Mouse (Mus musculus) embryonic facial prominence, embryonic 10.5 days (tissue): ENCODE data around the gene Vtcn1. TPM values are rescaled to one million over a fixed set of nuclear protein-coding genes. Genes with fewer than 3 reads are reported as not detected.

ENCODE experiments used
- DNase-seq: peaks from one replicate; pipeline ENCODE4 v3.0.0-alpha.2; 2017; ENCODE audit warnings: low spot score
- H3K27ac ChIP-seq: fragments of 300-500 bp; sonication (generic); replicated peaks from 2 replicates; pipeline ENCODE4 v1.5.1; 2016; ENCODE audit warnings: mild to moderate bottlenecking
- H3K27me3 ChIP-seq: fragments of 300-500 bp; sonication (generic); replicated peaks from 2 replicates; pipeline ENCODE4 v1.6.1; 2016; ENCODE audit warnings: low read depth, mild to moderate bottlenecking; ENCODE audit not compliant: poor library complexity, severe bottlenecking
- H3K36me3 ChIP-seq: fragments of 300-500 bp; sonication (generic); replicated peaks from 2 replicates; pipeline ENCODE4 v1.6.1; 2016; ENCODE audit warnings: mild to moderate bottlenecking, moderate library complexity
- H3K4me1 ChIP-seq: fragments of 300-500 bp; sonication (generic); 2 replicates; pipeline ENCODE4 v1.6.1; 2016
- H3K4me3 ChIP-seq: fragments of 300-500 bp; sonication (generic); 2 replicates; pipeline ENCODE4 v1.5.1; 2016; ENCODE audit warnings: mild to moderate bottlenecking, moderate library complexity
- H3K9me3 ChIP-seq: fragments of 300-500 bp; sonication (generic); 2 replicates; pipeline ENCODE4 v1.6.1; 2016; ENCODE audit warnings: mild to moderate bottlenecking
- WGBS: fragments of 180-500 bp; shearing (Covaris S2); methylation state at CpG from one replicate; pipeline ENCODE4 v1.1.7; 2016; 5-methylcytosine and 5-hydroxymethylcytosine counted together
- polyA plus RNA-seq: library from polyadenylated mRNA; unstranded; fragments of >200 nt; fragmentation: Nextera tagmentation; extraction: Ambion mirVana; gene quantifications from 2 replicates; pipeline ENCODE4 v1.2.1, GENCODE M21; 2016

The Vtcn1 gene
- polyA plus RNA-seq: not detected in 2 replicates

- H3K9me3 ChIP-seq: no peaks in the 10 kb centered on the region
- H3K4me1 ChIP-seq: peaks cover 24% of the 10 kb centered on the region
- no peaks in the 10 kb centered on the region for H3K36me3 ChIP-seq
- H3K27me3 ChIP-seq: no peaks in the 10 kb centered on the region
- 53% methylated on average over 6 of the region's 6 CpGs for WGBS
- H3K27ac ChIP-seq: no peak within 1 kb of the TSS
- no peak within 1 kb of the TSS for H3K4me3 ChIP-seq
- no peak for DNase-seq
Measured at GRCm38 (mm10) chr3:100825225-100825965, at the start of gene Vtcn1. TSS of gene Vtcn1 (plus strand) at chr3:100825459.

GRCm38 (mm10) chr3:100776967-100777366, 48.3 kb upstream of the Vtcn1 start:
- WGBS: 88% methylated on average over 6 of the region's 6 CpGs
- Histone ChIP-seq H3K27me3 (no peaks in the 10 kb centered on the region), H3K27ac (no peak overlapping the region), H3K36me3 (no peaks in the 10 kb centered on the region), H3K4me3 (no peak overlapping the region), H3K9me3 (no peaks in the 10 kb centered on the region), H3K4me1 (peaks cover 9% of the 10 kb centered on the region; the same call in 1 of the 2 replicates)
- no peak for DNase-seq

DNA sequence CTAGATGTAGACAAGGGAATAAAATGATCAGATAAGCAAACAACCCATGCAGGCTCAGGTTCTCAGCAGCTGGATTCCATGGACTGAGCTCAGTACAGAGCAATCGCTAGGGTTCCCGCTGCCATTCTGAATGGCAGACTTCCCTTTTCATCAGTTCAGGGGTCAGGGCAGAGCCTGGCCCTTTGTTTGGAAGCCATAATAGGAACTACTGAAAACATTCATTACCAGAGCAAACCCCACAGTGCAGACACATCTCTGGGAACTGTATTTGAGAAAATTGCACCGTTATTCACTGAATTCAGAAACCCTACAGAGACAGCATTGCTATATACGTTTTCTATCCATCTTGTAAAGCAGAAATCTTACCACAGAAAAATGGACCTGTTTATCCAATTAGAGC, 47.7 kb upstream of the Vtcn1 start:
- no peak for DNase-seq

GRCm38 (mm10) chr3:100786076-100786475, 39.2 kb upstream of the Vtcn1 start:
- 83% methylated on average over 2 of the region's 2 CpGs for WGBS
- no peak overlapping the region for H3K27ac ChIP-seq
- H3K4me1 ChIP-seq: no peaks in the 10 kb centered on the region
- DNase-seq: no peak
- no peak overlapping the region for H3K4me3 ChIP-seq
- H3K36me3 ChIP-seq: no peaks in the 10 kb centered on the region
- H3K9me3 ChIP-seq: no peaks in the 10 kb centered on the region
- H3K27me3 ChIP-seq: no peaks in the 10 kb centered on the region

More for the DNA sequence above, 47.7 kb upstream of the Vtcn1 start:
- Histone ChIP-seq H3K4me3 (no peak overlapping the region), H3K27me3 (no peaks in the 10 kb centered on the region), H3K4me1 (peaks cover 9% of the 10 kb centered on the region; the same call in 1 of the 2 replicates), H3K27ac (no peak overlapping the region), H3K36me3 (no peaks in the 10 kb centered on the region), H3K9me3 (no peaks in the 10 kb centered on the region)
- WGBS: 51% methylated on average over 4 of the region's 4 CpGs

- H3K27ac ChIP-seq: no peak overlapping the region
- H3K9me3 ChIP-seq: no peaks in the 10 kb centered on the region
- DNase-seq: no peak
- H3K27me3 ChIP-seq: no peaks in the 10 kb centered on the region
- H3K36me3 ChIP-seq: no peaks in the 10 kb centered on the region
- H3K4me1 ChIP-seq: no peaks in the 10 kb centered on the region
- no peak overlapping the region for H3K4me3 ChIP-seq
- 88% methylated on average over 3 of the region's 3 CpGs for WGBS
Measured at GRCm38 (mm10) chr3:100791670-100792069, 33.6 kb upstream of the Vtcn1 start.

- 84% methylated on average over 2 of the region's 2 CpGs for WGBS
- H3K27ac ChIP-seq: no peak overlapping the region
- no peaks in the 10 kb centered on the region for H3K27me3 ChIP-seq
- no peak for DNase-seq
- H3K9me3 ChIP-seq: no peaks in the 10 kb centered on the region
- no peak overlapping the region for H3K4me3 ChIP-seq
- H3K36me3 ChIP-seq: no peaks in the 10 kb centered on the region
- peaks cover 14% of the 10 kb centered on the region; the same call in 1 of the 2 replicates for H3K4me1 ChIP-seq
Measured at GRCm38 (mm10) chr3:100793345-100793744, 31.9 kb upstream of the Vtcn1 start.

- 69% methylated on average over 4 of the region's 4 CpGs for WGBS
- Histone ChIP-seq H3K4me3 (no peak overlapping the region), H3K9me3 (no peaks in the 10 kb centered on the region), H3K27ac (no peak overlapping the region), H3K27me3 (no peaks in the 10 kb centered on the region), H3K36me3 (no peaks in the 10 kb centered on the region), H3K4me1 (peaks cover 16% of the 10 kb centered on the region; the same call in 1 of the 2 replicates)
- DNase-seq: peak; percentile 7
Measured at GRCm38 (mm10) chr3:100796571-100796970, 28.7 kb upstream of the Vtcn1 start.

DNA sequence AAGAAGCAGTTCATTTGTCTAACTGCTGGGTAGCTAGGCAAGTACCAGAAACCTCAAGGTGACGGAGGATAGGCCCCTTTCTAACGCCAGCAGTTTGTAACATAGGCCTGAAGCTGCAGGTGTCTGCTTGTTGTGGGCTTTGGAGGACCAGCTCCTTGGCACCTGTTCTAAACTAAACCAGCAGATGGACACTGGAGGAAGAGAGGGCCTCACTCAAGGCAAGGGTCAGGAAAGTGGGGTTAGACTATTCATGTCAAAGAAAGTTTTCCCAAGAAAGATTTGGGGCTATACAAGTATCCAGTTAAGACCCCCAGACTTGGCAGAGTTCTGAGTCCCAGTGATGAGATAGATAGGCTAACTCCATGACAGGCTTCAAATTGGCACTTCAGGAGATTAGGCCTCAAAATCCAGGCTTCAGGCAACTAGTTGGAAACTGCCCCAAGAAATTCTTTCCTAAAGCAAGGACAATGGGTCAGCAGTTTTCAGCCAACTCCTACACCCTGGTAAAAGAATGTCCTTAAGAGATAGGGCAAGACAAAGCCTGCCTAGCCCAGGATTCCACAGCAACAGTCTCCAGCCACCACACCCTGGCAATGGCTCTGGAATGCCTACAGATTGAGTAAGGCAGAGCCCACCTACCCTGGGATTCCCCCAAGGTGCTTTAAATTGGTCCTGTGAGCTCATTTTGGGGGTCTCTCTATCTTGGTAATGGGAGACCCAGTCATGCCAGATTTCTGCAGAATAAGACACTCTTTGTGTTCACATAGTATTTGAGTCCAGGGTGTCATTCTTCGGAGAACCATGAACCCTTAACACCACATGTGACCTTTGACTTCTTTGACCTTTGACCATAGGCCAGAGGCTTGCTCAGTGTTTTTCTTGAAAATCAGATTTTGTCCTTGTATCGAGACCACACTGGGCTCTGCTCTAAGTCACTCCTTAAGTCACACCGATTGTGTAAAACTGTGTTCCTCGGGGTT, 27.8 kb upstream of the Vtcn1 start:
- Histone ChIP-seq H3K27me3 (no peaks in the 10 kb centered on the region), H3K27ac (no peak overlapping the region), H3K9me3 (no peaks in the 10 kb centered on the region), H3K4me1 (peaks cover 16% of the 10 kb centered on the region; the same call in 1 of the 2 replicates), H3K36me3 (no peaks in the 10 kb centered on the region), H3K4me3 (no peak overlapping the region)
- whole genome bisulfite sequencing: 52% methylated on average over 6 of the region's 6 CpGs
- DNase-seq: peak; percentile 14

- Histone ChIP-seq H3K9me3 (no peaks in the 10 kb centered on the region), H3K27me3 (no peaks in the 10 kb centered on the region), H3K27ac (no peak overlapping the region), H3K36me3 (no peaks in the 10 kb centered on the region), H3K4me3 (no peak overlapping the region), H3K4me1 (peaks cover 16% of the 10 kb centered on the region; the same call in 1 of the 2 replicates)
- peak; percentile 8 for DNase-seq
- WGBS: 77% methylated on average over 3 of the region's 3 CpGs
Measured at GRCm38 (mm10) chr3:100798872-100799422, 26.3 kb upstream of the Vtcn1 start.

DNA sequence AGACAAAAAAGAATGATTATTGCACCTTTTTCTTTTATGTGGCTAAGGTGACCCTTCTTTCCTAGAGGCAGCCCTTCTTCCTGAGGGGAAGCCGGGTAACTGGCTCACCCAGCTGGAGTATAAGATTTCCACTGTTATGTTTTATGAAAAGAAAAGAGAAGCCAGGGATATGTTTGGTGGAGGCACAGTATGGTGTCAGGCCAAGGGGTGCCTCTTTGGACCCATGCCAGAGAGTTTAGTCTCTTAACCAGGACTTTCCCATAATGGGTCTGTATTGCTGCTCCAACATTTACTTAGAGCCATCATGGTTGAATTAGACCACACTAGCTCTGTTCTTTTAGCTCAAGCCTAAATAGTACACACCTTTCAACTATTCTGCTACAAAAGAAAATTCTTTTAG, 20.3 kb upstream of the Vtcn1 start:
- H3K27ac ChIP-seq: no peak overlapping the region
- H3K4me3 ChIP-seq: no peak overlapping the region
- H3K4me1 ChIP-seq: no peaks in the 10 kb centered on the region; the same call in 1 of the 2 replicates
- no peak for DNase-seq
- H3K9me3 ChIP-seq: no peaks in the 10 kb centered on the region
- WGBS: 85% methylated on average over 1 of the region's 1 CpGs
- H3K36me3 ChIP-seq: no peaks in the 10 kb centered on the region
- no peaks in the 10 kb centered on the region for H3K27me3 ChIP-seq

GRCm38 (mm10) chr3:100805925-100806324, 19.3 kb upstream of the Vtcn1 start:
- WGBS: 78% methylated on average over 6 of the region's 6 CpGs
- DNase-seq: no peak
- no peaks in the 10 kb centered on the region for H3K36me3 ChIP-seq
- H3K4me1 ChIP-seq: no peaks in the 10 kb centered on the region; the same call in 1 of the 2 replicates
- no peaks in the 10 kb centered on the region for H3K9me3 ChIP-seq
- no peaks in the 10 kb centered on the region for H3K27me3 ChIP-seq
- H3K4me3 ChIP-seq: no peak overlapping the region
- H3K27ac ChIP-seq: no peak overlapping the region

GRCm38 (mm10) chr3:100810461-100810860, 14.8 kb upstream of the Vtcn1 start:
- no peaks in the 10 kb centered on the region for H3K36me3 ChIP-seq
- no peak overlapping the region for H3K4me3 ChIP-seq
- no peaks in the 10 kb centered on the region; the same call in 1 of the 2 replicates for H3K4me1 ChIP-seq
- no peak for DNase-seq
- no peaks in the 10 kb centered on the region for H3K27me3 ChIP-seq
- 65% methylated on average over 2 of the region's 2 CpGs for WGBS
- H3K27ac ChIP-seq: no peak overlapping the region
- no peaks in the 10 kb centered on the region for H3K9me3 ChIP-seq
